Mouse (Mus musculus): Measurements from ENCODE around the gene Trmt44.

The Trmt44 gene

GRCm38 (mm10) chr5:35539576-35539975 lies 35.3 kb downstream of the Trmt44 start:
- DNase-seq = no peak

DNA sequence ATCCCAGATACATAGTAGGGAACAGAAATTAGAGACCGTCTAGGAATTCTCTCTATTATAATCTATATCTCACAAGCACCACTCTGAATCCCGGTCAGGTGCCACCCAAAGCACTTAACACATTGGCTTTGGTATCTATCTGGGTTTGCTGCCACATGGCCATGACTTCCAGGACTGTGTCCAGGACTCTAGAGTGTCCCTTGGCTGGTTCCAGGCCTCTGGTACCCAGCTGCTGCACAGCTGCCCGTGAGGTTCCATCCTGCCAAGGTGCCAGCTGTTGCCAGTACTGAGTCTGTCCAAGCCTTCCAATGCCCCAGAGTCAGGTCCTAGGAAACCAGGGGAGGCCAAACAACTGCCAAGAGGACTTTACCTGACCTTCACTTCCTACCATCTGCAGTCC lies 36.8 kb downstream of the Trmt44 start:
- DNase-seq = no peak

- DNase-seq = no peak
Measured at GRCm38 (mm10) chr5:35537474-35537873, 37.4 kb downstream of the Trmt44 start.

- no peak for DNase-seq
Measured at GRCm38 (mm10) chr5:35536271-35536670, 38.6 kb downstream of the Trmt44 start.

- no peak for DNase-seq
Measured at GRCm38 (mm10) chr5:35531586-35531985, 43.3 kb downstream of the Trmt44 start.

GRCm38 (mm10) chr5:35530442-35530841 lies 44.4 kb downstream of the Trmt44 start:
- peak; percentile 64 for DNase-seq

DNA sequence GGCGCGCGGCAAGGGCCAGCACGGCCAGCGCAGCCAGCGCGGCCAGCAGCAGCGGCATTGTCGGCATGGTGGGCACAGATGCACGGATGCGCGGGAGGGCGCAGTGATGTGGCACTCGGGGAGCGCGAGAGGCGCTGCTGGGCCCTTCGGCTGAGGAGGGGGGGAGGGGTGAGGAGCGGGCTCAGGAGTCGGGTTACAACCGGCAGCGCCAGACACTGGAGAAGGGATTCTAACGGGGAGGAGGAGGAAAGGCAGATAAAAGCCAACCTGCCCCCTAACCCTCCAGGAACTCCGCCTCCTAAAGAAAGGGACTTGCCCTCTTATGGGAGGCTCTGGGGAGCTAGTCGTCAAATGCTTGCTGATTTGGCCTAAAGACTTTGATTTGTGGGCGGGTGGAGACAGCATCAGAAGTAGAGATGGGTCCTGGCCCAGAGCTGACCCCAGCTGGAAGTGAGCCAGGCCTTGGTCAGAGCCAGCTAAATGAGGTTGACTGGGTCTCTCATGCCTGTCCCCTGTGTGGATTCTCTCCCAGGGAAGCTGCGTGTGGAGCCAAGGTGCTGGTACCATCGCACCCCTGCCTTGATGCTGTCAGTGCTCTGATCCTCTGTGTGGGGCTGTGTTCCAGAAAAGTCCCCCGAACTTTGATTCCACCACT lies 49.3 kb downstream of the Trmt44 start, which contains the start of gene Cpz:
Gene Cpz, minus strand, starts transcription at position 230 of the 655 bp plus-strand sequence.
- peak; percentile 39 for DNase-seq

- no peak for DNase-seq
Measured at GRCm38 (mm10) chr5:35524381-35524780, 50.5 kb downstream of the Trmt44 start.

DNA sequence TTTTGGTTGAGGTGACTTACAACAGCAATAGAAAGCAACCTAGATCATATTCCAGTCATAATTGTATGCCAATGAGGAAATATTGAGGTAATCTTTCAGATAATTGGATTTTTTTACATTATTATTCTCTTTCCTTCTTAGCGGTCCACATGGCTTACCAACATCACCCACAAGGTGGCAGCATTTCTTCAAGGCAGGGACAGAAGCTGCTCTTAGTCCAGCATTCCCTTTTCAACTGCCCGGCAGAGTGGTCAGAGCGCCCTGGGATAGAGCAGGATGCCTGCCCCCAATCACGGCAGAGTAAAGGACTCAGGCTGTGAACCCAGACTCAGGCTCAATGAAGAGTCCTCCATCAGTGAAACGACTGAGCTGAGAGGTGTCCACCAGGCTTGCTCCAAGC lies 51.1 kb downstream of the Trmt44 start:
- DNase-seq = peak; percentile 82

DNA sequence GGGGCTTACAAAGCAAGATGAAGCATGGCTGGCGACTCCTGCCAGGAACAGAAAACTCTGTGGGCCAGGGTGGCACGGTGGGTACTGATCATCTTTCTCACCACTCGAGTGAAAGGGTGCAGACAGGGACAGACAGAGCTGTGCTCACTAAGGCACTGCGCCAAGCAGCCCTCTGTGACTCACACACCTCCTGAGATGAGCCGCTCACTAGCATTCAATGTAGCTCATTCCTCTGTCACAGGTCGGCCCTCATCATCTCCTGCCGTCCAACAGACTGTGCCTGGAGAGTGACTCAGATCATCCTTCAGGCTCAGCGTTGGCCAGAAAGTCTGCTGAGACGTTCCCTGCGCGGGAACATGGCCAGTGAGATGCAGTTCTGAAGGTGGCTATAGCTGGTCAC lies 58.1 kb downstream of the Trmt44 start:
- DNase-seq = no peak

DNA sequence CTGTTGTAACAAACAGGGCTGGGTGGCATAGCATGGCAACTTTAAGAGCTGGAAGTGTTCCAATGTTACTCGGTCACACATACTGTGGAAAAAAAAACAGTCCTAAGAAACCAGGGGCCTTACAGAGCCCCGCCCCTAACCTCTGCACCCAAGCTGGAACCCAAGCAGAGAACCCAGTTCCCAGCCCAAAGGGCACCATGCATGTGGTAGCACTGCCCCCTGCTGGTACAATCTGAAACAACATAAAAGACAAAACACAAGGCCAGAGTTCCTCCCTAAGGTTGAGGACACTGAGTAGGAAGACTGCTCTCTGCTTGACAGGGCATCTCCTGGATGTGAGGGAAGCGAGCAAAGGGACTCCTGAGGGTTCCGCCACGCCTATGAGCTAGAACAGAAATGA lies 64.3 kb downstream of the Trmt44 start:
- DNase-seq = peak; percentile 74

All from right cerebral cortex, postnatal 4 days (tissue).